In genomic region chr4:155360856-155361255, GRCm38 (mm10) we compare ENCODE assay signal across 8 mouse cellular contexts. TPM values are rescaled to one million over a fixed set of nuclear protein-coding genes. Genes with fewer than 3 reads are reported as not detected.
A peak's percentile ranks its signal among the peaks of the same experiment; 100 is the strongest.
DNase-seq lines count a peak whose midpoint lies in the region; ATAC-seq and TF ChIP-seq lines count a peak whose summit lies in the region.

No protein-coding gene starts in this region.

- peak overlapping the region; percentile 53 for H3K27ac ChIP-seq in gastrocnemius, adult 2 months
- peak overlapping the region; percentile 45; the same call in 1 of the 2 replicates for H3K27ac ChIP-seq in hindbrain, embryonic 10.5 days
- H3K27ac ChIP-seq in liver, embryonic 13.5 days = no peak overlapping the region
- H3K27ac ChIP-seq in stomach, postnatal 0 days (replicated peaks) = peak overlapping the region; percentile 78

- H3K4me3 ChIP-seq in gastrocnemius, adult 2 months = peak overlapping the region; percentile 72
- H3K4me3 ChIP-seq in E14TG2a.4 (replicated peaks; ENCODE audit: low read length) = peak overlapping the region; percentile 94
- peak overlapping the region; percentile 56 for H3K4me3 ChIP-seq in hindbrain, embryonic 10.5 days
- H3K4me3 ChIP-seq in liver, embryonic 13.5 days (replicated peaks) = peak overlapping the region; percentile 46
- H3K4me3 ChIP-seq in stomach, postnatal 0 days (ENCODE audit: low read depth, low read length) = peak overlapping the region; percentile 44

- no peak for TF ChIP-seq EP300 in stomach, postnatal 0 days (optimal IDR thresholded peaks at IDR 0.05)

- H3K4me2 ChIP-seq in liver, embryonic 13.5 days = peak overlapping the region; percentile 44
- peak overlapping the region; percentile 49 for H3K4me2 ChIP-seq in stomach, postnatal 0 days (replicated peaks; ENCODE audit: low read depth)

- no peaks in the 10 kb centered on the region; the same call in 1 of the 2 replicates for H3K27me3 ChIP-seq in E14TG2a.4 (ENCODE audit: insufficient read depth, low read length)
- H3K27me3 ChIP-seq in hindbrain, embryonic 10.5 days (ENCODE audit: insufficient read depth, poor library complexity, severe bottlenecking) = peaks cover 70% of the 10 kb centered on the region
- peaks cover 70% of the 10 kb centered on the region for H3K27me3 ChIP-seq in liver, embryonic 13.5 days
- peaks cover 2% of the 10 kb centered on the region; the same call in 1 of the 2 replicates for H3K27me3 ChIP-seq in stomach, postnatal 0 days (ENCODE audit: control insufficient read depth, insufficient read depth, low read length)

- TF ChIP-seq CTCF in gastrocnemius, adult 2 months (IDR thresholded peaks at IDR 0.05) = no peak
- TF ChIP-seq CTCF in E14TG2a.4 (conservative IDR thresholded peaks at IDR 0.05; ENCODE audit: low read length) = no peak
- TF ChIP-seq CTCF in stomach, postnatal 0 days (IDR thresholded peaks at IDR 0.05; ENCODE audit: low read depth) = no peak

- under 1% methylated on average over 42 of the region's 42 CpGs for WGBS in hindbrain, embryonic 10.5 days
- WGBS in liver, embryonic 13.5 days (ENCODE audit: insufficient replicate concordance) = 2% methylated on average over 42 of the region's 42 CpGs
- under 1% methylated on average over 42 of the region's 42 CpGs for WGBS in stomach, postnatal 0 days

- no peak for DNase-seq in gastrocnemius, adult 2 months
- no peak for DNase-seq in gastrocnemius, postnatal 4 days (ENCODE audit: low spot score in 2 of 2)
- DNase-seq in hindbrain, embryonic 10.5 days (ENCODE audit: low spot score) = no peak
- no peak for DNase-seq in liver, embryonic 13.5 days
- peak; percentile 67 for DNase-seq in stomach, postnatal 0 days (ENCODE audit: low spot score)
- no peak for DNase-seq in layer of hippocampus, postnatal 36 days
- no peak for DNase-seq in ovary, adult 18-20 months (ENCODE audit: low spot score)

- intact Hi-C loops in gastrocnemius, adult 2 months (cut with DNase I) = loop anchor here (10.0 kb wide), 1 partner anchor 344 kb away; the partner anchor contains the start of gene Ssu72

- ATAC-seq in liver, embryonic 13.5 days (ENCODE audit: low read depth) = no peak; the same call in 1 of the 2 replicates
- ATAC-seq in stomach, postnatal 0 days (ENCODE audit: low FRiP score, low TSS enrichment) = peak; percentile 51

- H3K36me3 ChIP-seq in E14TG2a.4 (ENCODE audit: insufficient read depth, low read length) = peaks cover 14% of the 10 kb centered on the region
- no peaks in the 10 kb centered on the region for H3K36me3 ChIP-seq in hindbrain, embryonic 10.5 days
- no peaks in the 10 kb centered on the region for H3K36me3 ChIP-seq in liver, embryonic 13.5 days
- no peaks in the 10 kb centered on the region for H3K36me3 ChIP-seq in stomach, postnatal 0 days (ENCODE audit: control insufficient read depth, insufficient read depth, low read length)

- no peak overlapping the region for H3K9ac ChIP-seq in liver, embryonic 13.5 days
- peak overlapping the region; percentile 23; the same call in 1 of the 2 replicates for H3K9ac ChIP-seq in stomach, postnatal 0 days (ENCODE audit: low read length)

- peaks cover 52% of the 10 kb centered on the region for H3K4me1 ChIP-seq in E14TG2a.4 (replicated peaks; ENCODE audit: low read depth, low read length)
- H3K4me1 ChIP-seq in hindbrain, embryonic 10.5 days (replicated peaks) = peaks cover 37% of the 10 kb centered on the region
- H3K4me1 ChIP-seq in liver, embryonic 13.5 days (replicated peaks) = peaks cover 3% of the 10 kb centered on the region; the same call in 1 of the 2 replicates
- no peaks in the 10 kb centered on the region for H3K4me1 ChIP-seq in stomach, postnatal 0 days (replicated peaks; ENCODE audit: control insufficient read depth, insufficient read depth)

- no peaks in the 10 kb centered on the region for H3K9me3 ChIP-seq in E14TG2a.4 (ENCODE audit: low read length)
- no peaks in the 10 kb centered on the region for H3K9me3 ChIP-seq in hindbrain, embryonic 10.5 days
- H3K9me3 ChIP-seq in liver, embryonic 13.5 days (replicated peaks) = no peaks in the 10 kb centered on the region
- no peaks in the 10 kb centered on the region for H3K9me3 ChIP-seq in stomach, postnatal 0 days (ENCODE audit: control insufficient read depth, low read length)

RNA-seq across cellular contexts. Expression of gene Prkcz, which starts 0.3 kb away (rescaled TPM):
- total RNA-seq in gastrocnemius, adult 2 months (2021) = 1 to 10 TPM; 1.1 to 2.1 TPM
- 1 to 10 TPM; 4.4 to 5.4 TPM for total RNA-seq in gastrocnemius, postnatal 4 days (2021)
- polyA plus RNA-seq in hindbrain, embryonic 10.5 days (2016; fragmentation: Nextera tagmentation; extraction: Ambion mirVana) = 14.9 and 19.3 TPM in 2 replicates
- 1.9 and 2.2 TPM in 2 replicates for polyA plus RNA-seq in liver, embryonic 13.5 days (2015; fragmentation: Nextera tagmentation; extraction: Ambion mirVana)
- polyA plus RNA-seq in stomach, postnatal 0 days (2015; fragmentation: Nextera tagmentation; extraction: Ambion mirVana) = 11.3 and 13.3 TPM in 2 replicates
- total RNA-seq in layer of hippocampus, postnatal 36 days (2021) = 100 to 1,000 TPM; 156 to 166 TPM

RNA-seq across cellular contexts. Expression of gene Gabrd, which starts 37.1 kb away (rescaled TPM):
- under 1 TPM; 0.20 TPM for total RNA-seq in gastrocnemius, adult 2 months (2021)
- total RNA-seq in gastrocnemius, postnatal 4 days (2021) = 1 to 10 TPM in 1 of 2 experiments, under 1 TPM in 1; 0.78 to 1.2 TPM
- not detected in 2 replicates for polyA plus RNA-seq in hindbrain, embryonic 10.5 days (2016; fragmentation: Nextera tagmentation; extraction: Ambion mirVana)
- not detected in 2 replicates for polyA plus RNA-seq in liver, embryonic 13.5 days (2015; fragmentation: Nextera tagmentation; extraction: Ambion mirVana)
- 0.05 TPM in 1 of 2 replicates, not detected in the other for polyA plus RNA-seq in stomach, postnatal 0 days (2015; fragmentation: Nextera tagmentation; extraction: Ambion mirVana)
- 10 to 100 TPM; 21.0 to 21.2 TPM for total RNA-seq in layer of hippocampus, postnatal 36 days (2021)

RNA-seq across cellular contexts. Expression of gene Cfap74, which starts 48.1 kb away (rescaled TPM):
- 1 to 10 TPM in 1 of 2 experiments, under 1 TPM in 1; 0.23 to 1.0 TPM for total RNA-seq in gastrocnemius, adult 2 months (2021)
- total RNA-seq in gastrocnemius, postnatal 4 days (2021) = 1 to 10 TPM; 1.7 to 2.6 TPM
- polyA plus RNA-seq in hindbrain, embryonic 10.5 days (2016; fragmentation: Nextera tagmentation; extraction: Ambion mirVana) = 6.7 and 7.4 TPM in 2 replicates
- 0.09 and 0.13 TPM in 2 replicates for polyA plus RNA-seq in liver, embryonic 13.5 days (2015; fragmentation: Nextera tagmentation; extraction: Ambion mirVana)
- 0.34 and 0.79 TPM in 2 replicates for polyA plus RNA-seq in stomach, postnatal 0 days (2015; fragmentation: Nextera tagmentation; extraction: Ambion mirVana)
- total RNA-seq in layer of hippocampus, postnatal 36 days (2021) = 10 to 100 TPM; 11.1 to 14.0 TPM

Comparison
In these comparisons a context has a peak if more than half of its experiments do, and no peak if none do; other contexts are left out.
1. H3K4me3 ChIP-seq: peak in every context shown above with its lines; median percentile 94 in E14TG2a.4; 72 in gastrocnemius, adult 2 months; 56 in hindbrain, embryonic 10.5 days; 46 in liver, embryonic 13.5 days; 44 in stomach, postnatal 0 days.
2. RNA of gene Prkcz, which starts 0.3 kb away (total RNA-seq): 156 to 166 TPM in layer of hippocampus, postnatal 36 days; 4.4 to 5.4 TPM in gastrocnemius, postnatal 4 days and 1.1 to 2.1 TPM in gastrocnemius, adult 2 months; every median in the first group is over 10 times any median in the second.
3. RNA of gene Gabrd, which starts 37.1 kb away (total RNA-seq): 21.0 to 21.2 TPM in layer of hippocampus, postnatal 36 days; 0.78 to 1.2 TPM in gastrocnemius, postnatal 4 days and 0.20 TPM in gastrocnemius, adult 2 months; every median in the first group is over 10 times any median in the second.